Mouse (Mus musculus) colon, adult 2 months (tissue): ENCODE measurements around the gene F8. TPM values are rescaled to one million over a fixed set of nuclear protein-coding genes. Genes with fewer than 3 reads are reported as not detected.

Experiments used
- polyA plus RNA-seq: library from polyadenylated mRNA; depleted of rRNA; stranded (reverse); fragments of >200 nt; gene quantifications from 2 replicates; pipeline ENCODE4 v1.2.3, GENCODE M21; 2012; rRNA removed

F8 gene
- 0.01 and 0.32 TPM in 2 replicates for polyA plus RNA-seq

DNA sequence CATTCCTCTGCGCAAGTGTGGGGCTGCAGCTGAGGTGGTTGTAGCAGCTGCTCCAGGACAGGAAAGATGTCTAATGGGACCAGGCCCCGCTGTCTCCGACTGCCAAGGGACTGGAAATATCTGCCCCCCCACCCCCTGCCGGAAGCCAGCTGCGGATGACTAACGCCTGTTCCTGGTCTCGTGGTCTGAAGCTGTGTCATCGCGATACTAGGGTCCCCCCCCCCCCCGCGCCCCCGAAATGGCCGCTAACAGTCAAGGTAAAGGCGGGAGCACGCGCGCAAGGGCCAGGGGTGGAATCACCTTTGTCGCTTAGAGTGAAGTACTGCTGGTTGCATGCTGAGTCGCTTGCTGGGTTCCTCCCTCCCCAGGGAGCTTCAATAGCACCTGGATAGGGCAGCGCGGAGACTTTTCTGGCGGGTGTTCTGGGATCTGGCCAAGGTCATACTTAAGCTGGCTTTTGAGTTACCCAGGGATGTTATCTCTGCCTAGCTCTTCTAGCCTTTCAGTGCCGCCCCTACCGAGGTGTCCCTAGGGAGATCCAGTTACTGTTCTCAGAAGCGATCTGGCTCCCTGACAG lies at the start of gene F8, which contains the start of gene Fundc2:
Gene F8 (minus strand): TSS at position 421 of the 577 bp plus-strand sequence.
Gene Fundc2 (plus strand): TSS at position 205 of the 577 bp plus-strand sequence.

DNA sequence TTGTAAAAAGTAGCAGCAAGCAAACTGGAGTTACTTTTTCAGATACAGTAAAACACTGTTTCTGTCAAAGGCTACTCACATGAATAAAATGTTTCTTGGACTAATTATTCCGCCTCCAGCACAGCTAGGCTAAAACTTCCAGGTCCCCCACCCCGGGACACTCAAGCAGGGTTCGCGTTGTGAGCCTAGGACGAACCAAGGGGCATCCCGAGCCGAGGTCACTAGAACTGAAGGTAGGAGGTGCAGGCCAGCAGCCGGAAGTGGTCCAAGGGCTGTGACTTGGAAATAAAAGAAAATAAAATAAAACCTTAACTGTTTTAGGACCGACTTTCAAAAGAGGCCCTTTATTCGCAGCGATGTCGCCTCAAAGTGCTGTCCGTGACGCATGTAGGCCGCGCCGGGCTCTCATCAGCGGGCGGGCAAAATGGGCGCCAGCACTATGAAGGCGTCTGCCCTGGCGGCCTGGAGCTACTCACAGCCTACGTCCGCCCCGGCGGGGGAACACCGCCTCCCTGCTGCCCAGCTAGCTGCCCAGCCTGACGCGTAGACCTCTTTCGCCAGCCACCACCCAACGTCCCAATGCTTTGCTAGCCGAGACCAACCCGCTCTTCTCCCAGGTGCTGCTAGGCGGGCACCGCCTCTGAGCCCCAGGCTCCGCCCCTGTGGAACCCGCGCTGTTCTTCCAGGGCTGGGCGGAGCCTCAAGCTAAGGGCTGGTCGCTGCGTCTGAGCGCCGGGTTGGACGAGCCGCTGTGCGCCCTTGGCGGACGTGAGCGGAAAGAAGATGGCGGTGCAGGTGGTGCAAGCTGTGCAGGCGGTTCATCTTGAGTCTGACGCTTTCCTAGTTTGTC lies 33.7 kb upstream of the F8 start, which contains the start of the genes Cmc4, Mtcp1 and Brcc3:
Gene Cmc4 (minus strand): TSS at position 649 of the 850 bp plus-strand sequence.
Gene Mtcp1 (minus strand): TSS at position 653 of the 850 bp plus-strand sequence.
Gene Brcc3 (plus strand): TSS at position 693 of the 850 bp plus-strand sequence.

GRCm38 (mm10) chrX:75163670-75164069 lies 218.7 kb downstream of the F8 start, which contains the start of gene Smim9:
Gene Smim9, minus strand, starts transcription at chrX:75163770.

DNA sequence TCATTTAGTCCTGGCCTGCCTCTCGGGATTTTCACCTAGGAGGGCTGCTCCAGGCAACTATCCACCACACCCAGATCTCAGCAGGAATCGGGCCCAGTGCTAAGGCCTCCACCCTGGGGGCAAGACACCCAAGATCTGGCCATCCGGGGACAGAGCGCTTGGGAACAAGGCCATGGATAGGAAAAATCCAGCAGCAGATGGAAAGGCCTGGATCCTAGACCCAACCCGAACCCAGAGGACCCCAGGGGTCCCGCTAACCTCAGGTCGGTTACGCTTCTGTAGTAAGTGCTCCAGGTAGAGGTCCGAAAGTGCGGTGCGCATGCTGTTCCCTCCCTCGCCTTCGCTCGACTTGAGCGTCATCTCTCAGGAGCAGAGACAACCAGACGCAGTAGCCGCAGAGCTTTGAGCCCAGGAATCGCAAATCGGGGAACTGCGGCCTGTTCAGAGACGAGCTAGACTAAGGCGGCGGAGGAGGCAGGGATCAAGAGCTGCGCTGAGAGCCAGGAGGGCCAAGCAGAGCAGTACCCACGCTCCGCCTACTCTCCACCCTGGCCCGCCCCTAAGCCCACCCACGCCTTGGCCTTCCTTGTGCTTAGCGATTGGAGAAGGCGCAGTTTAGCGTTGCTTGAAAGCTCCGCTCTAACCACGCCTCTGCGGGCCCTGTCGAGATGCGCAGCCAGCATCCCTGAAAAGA lies 251.8 kb downstream of the F8 start, which contains the start of gene Mpp1:
Gene Mpp1 (minus strand): TSS at position 550 of the 694 bp plus-strand sequence.

Other genes starting within 250 kb of the F8 start
- not detected in 2 replicates for gene Smim9, start 218.8 kb downstream of the F8 start, polyA plus RNA-seq
- gene Fundc2, start 216 bp downstream of the F8 start, polyA plus RNA-seq: 1.6 and 1.8 TPM in 2 replicates
- gene Cmc4, start 34.0 kb upstream of the F8 start, polyA plus RNA-seq: 0.40 and 1.3 TPM in 2 replicates
- gene Mtcp1, start 34.0 kb upstream of the F8 start, polyA plus RNA-seq: 2.3 and 3.9 TPM in 2 replicates
- gene Brcc3, start 34.0 kb upstream of the F8 start, polyA plus RNA-seq: 2.5 and 4.3 TPM in 2 replicates
- gene Vbp1, start 131.7 kb upstream of the F8 start, polyA plus RNA-seq: 0.72 and 0.93 TPM in 2 replicates
- gene Rab39b, start 195.6 kb upstream of the F8 start, polyA plus RNA-seq: 0.20 and 0.21 TPM in 2 replicates